Mouse (Mus musculus): ENCODE results near the gene Olfr809. TPM values are rescaled to one million over a fixed set of nuclear protein-coding genes. Genes with fewer than 3 reads are reported as not detected.

Olfr809 gene
- polyA plus RNA-seq (2014; fragmentation: Nextera tagmentation; extraction: Ambion mirVana), result not detected in 2 replicates

- H3K9me3 ChIP-seq (ENCODE audit: control insufficient read depth, low read depth, low read length), result no peaks in the 10 kb centered on the region
- no peak within 1 kb of the TSS for H3K27ac ChIP-seq (ENCODE audit: low read length)
- H3K27me3 ChIP-seq (ENCODE audit: control insufficient read depth, insufficient read depth, low read length), result no peaks in the 10 kb centered on the region
- H3K4me3 ChIP-seq (ENCODE audit: low read depth, low read length), result no peak within 1 kb of the TSS
- no peak for ATAC-seq (ENCODE audit: insufficient number of reproducible peaks, insufficient read depth, low FRiP score, low read depth)
- no peaks in the 10 kb centered on the region for H3K4me1 ChIP-seq (ENCODE audit: control insufficient read depth, insufficient read depth, low read length)
- H3K4me2 ChIP-seq (replicated peaks; ENCODE audit: low read depth, low read length), result no peak within 1 kb of the TSS
- no peak within 1 kb of the TSS for H3K9ac ChIP-seq (replicated peaks; ENCODE audit: low read depth, low read length)
- no peaks in the 10 kb centered on the region for H3K36me3 ChIP-seq (ENCODE audit: control insufficient read depth, insufficient read depth, low read length)
These were observed at the start of gene Olfr809 for GRCm38 (mm10) chr10:129774338-129774737. Olfr809 (plus strand) TSS chr10:129774638.

GRCm38 (mm10) chr10:129729275-129729674 lies 45.2 kb upstream of the Olfr809 start, which contains the start of gene Olfr805:
Olfr805 (minus strand) TSS chr10:129729375.
- Histone ChIP-seq H3K4me3 (ENCODE audit: low read depth, low read length) (no peak within 1 kb of the TSS), H3K36me3 (ENCODE audit: control insufficient read depth, insufficient read depth, low read length) (no peaks in the 10 kb centered on the region), H3K9ac (replicated peaks; ENCODE audit: low read depth, low read length) (no peak within 1 kb of the TSS), H3K9me3 (ENCODE audit: control insufficient read depth, low read depth, low read length) (no peaks in the 10 kb centered on the region), H3K27ac (ENCODE audit: low read length) (no peak within 1 kb of the TSS), H3K27me3 (ENCODE audit: control insufficient read depth, insufficient read depth, low read length) (no peaks in the 10 kb centered on the region), H3K4me2 (replicated peaks; ENCODE audit: low read depth, low read length) (no peak within 1 kb of the TSS), H3K4me1 (ENCODE audit: control insufficient read depth, insufficient read depth, low read length) (no peaks in the 10 kb centered on the region)
- 90% methylated on average over 2 of the region's 2 CpGs for WGBS
- no peak for ATAC-seq (ENCODE audit: insufficient number of reproducible peaks, insufficient read depth, low FRiP score, low read depth)

- Histone ChIP-seq H3K4me1 (ENCODE audit: control insufficient read depth, insufficient read depth, low read length) (no peaks in the 10 kb centered on the region), H3K9me3 (ENCODE audit: control insufficient read depth, low read depth, low read length) (no peaks in the 10 kb centered on the region), H3K9ac (replicated peaks; ENCODE audit: low read depth, low read length) (no peak within 1 kb of the TSS), H3K27ac (ENCODE audit: low read length) (no peak within 1 kb of the TSS), H3K4me2 (replicated peaks; ENCODE audit: low read depth, low read length) (no peak within 1 kb of the TSS), H3K4me3 (ENCODE audit: low read depth, low read length) (no peak within 1 kb of the TSS), H3K27me3 (ENCODE audit: control insufficient read depth, insufficient read depth, low read length) (no peaks in the 10 kb centered on the region), H3K36me3 (ENCODE audit: control insufficient read depth, insufficient read depth, low read length) (no peaks in the 10 kb centered on the region)
- ATAC-seq (ENCODE audit: insufficient number of reproducible peaks, insufficient read depth, low FRiP score, low read depth), result no peak
These were observed 32.6 kb upstream of the Olfr809 start, which contains the start of gene Olfr806 for GRCm38 (mm10) chr10:129741821-129742220. Olfr806 (minus strand) TSS chr10:129741921.

GRCm38 (mm10) chr10:129757693-129758092 lies 16.7 kb upstream of the Olfr809 start, which contains the start of gene Olfr807:
Olfr807 (minus strand) TSS chr10:129757793.
- H3K9me3 ChIP-seq (ENCODE audit: control insufficient read depth, low read depth, low read length), result no peaks in the 10 kb centered on the region
- H3K4me2 ChIP-seq (replicated peaks; ENCODE audit: low read depth, low read length), result no peak within 1 kb of the TSS
- no peak within 1 kb of the TSS for H3K27ac ChIP-seq (ENCODE audit: low read length)
- no peak for ATAC-seq (ENCODE audit: insufficient number of reproducible peaks, insufficient read depth, low FRiP score, low read depth)
- WGBS, result 87% methylated on average over 1 of the region's 1 CpGs
- H3K9ac ChIP-seq (replicated peaks; ENCODE audit: low read depth, low read length), result no peak within 1 kb of the TSS
- no peaks in the 10 kb centered on the region for H3K27me3 ChIP-seq (ENCODE audit: control insufficient read depth, insufficient read depth, low read length)
- no peaks in the 10 kb centered on the region for H3K4me1 ChIP-seq (ENCODE audit: control insufficient read depth, insufficient read depth, low read length)
- no peak within 1 kb of the TSS for H3K4me3 ChIP-seq (ENCODE audit: low read depth, low read length)
- H3K36me3 ChIP-seq (ENCODE audit: control insufficient read depth, insufficient read depth, low read length), result no peaks in the 10 kb centered on the region

GRCm38 (mm10) chr10:129765182-129765581 lies 9.3 kb upstream of the Olfr809 start, which contains the start of gene Olfr808:
Olfr808 (plus strand) TSS chr10:129765482.
- no peak within 1 kb of the TSS for H3K4me2 ChIP-seq (replicated peaks; ENCODE audit: low read depth, low read length)
- H3K9me3 ChIP-seq (ENCODE audit: control insufficient read depth, low read depth, low read length), result no peaks in the 10 kb centered on the region
- no peaks in the 10 kb centered on the region for H3K4me1 ChIP-seq (ENCODE audit: control insufficient read depth, insufficient read depth, low read length)
- no peak within 1 kb of the TSS for H3K27ac ChIP-seq (ENCODE audit: low read length)
- 87% methylated on average over 1 of the region's 1 CpGs for WGBS
- ATAC-seq (ENCODE audit: insufficient number of reproducible peaks, insufficient read depth, low FRiP score, low read depth), result no peak
- H3K36me3 ChIP-seq (ENCODE audit: control insufficient read depth, insufficient read depth, low read length), result no peaks in the 10 kb centered on the region
- H3K27me3 ChIP-seq (ENCODE audit: control insufficient read depth, insufficient read depth, low read length), result no peaks in the 10 kb centered on the region
- H3K9ac ChIP-seq (replicated peaks; ENCODE audit: low read depth, low read length), result no peak within 1 kb of the TSS
- no peak within 1 kb of the TSS for H3K4me3 ChIP-seq (ENCODE audit: low read depth, low read length)

GRCm38 (mm10) chr10:129778123-129778522 lies 3.7 kb downstream of the Olfr809 start:
- H3K27ac ChIP-seq (ENCODE audit: low read length), result no peak overlapping the region
- H3K36me3 ChIP-seq (ENCODE audit: control insufficient read depth, insufficient read depth, low read length), result no peaks in the 10 kb centered on the region
- no peak for ATAC-seq (ENCODE audit: insufficient number of reproducible peaks, insufficient read depth, low FRiP score, low read depth)

GRCm38 (mm10) chr10:129794817-129795216 lies 20.4 kb downstream of the Olfr809 start, which contains the start of gene Olfr810:
Olfr810 (minus strand) TSS chr10:129794917.
- no peak within 1 kb of the TSS for H3K4me3 ChIP-seq (ENCODE audit: low read depth, low read length)
- no peak within 1 kb of the TSS for H3K4me2 ChIP-seq (replicated peaks; ENCODE audit: low read depth, low read length)
- no peak for ATAC-seq (ENCODE audit: insufficient number of reproducible peaks, insufficient read depth, low FRiP score, low read depth)
- H3K27me3 ChIP-seq (ENCODE audit: control insufficient read depth, insufficient read depth, low read length), result no peaks in the 10 kb centered on the region
- H3K9ac ChIP-seq (replicated peaks; ENCODE audit: low read depth, low read length), result no peak within 1 kb of the TSS
- H3K9me3 ChIP-seq (ENCODE audit: control insufficient read depth, low read depth, low read length), result no peaks in the 10 kb centered on the region
- H3K4me1 ChIP-seq (ENCODE audit: control insufficient read depth, insufficient read depth, low read length), result no peaks in the 10 kb centered on the region
- H3K27ac ChIP-seq (ENCODE audit: low read length), result no peak within 1 kb of the TSS
- H3K36me3 ChIP-seq (ENCODE audit: control insufficient read depth, insufficient read depth, low read length), result no peaks in the 10 kb centered on the region

More at GRCm38 (mm10) chr10:129778123-129778522, 3.7 kb downstream of the Olfr809 start:
- Histone ChIP-seq H3K9ac (replicated peaks; ENCODE audit: low read depth, low read length) (no peak overlapping the region), H3K27me3 (ENCODE audit: control insufficient read depth, insufficient read depth, low read length) (no peaks in the 10 kb centered on the region), H3K9me3 (ENCODE audit: control insufficient read depth, low read depth, low read length) (no peaks in the 10 kb centered on the region), H3K4me2 (replicated peaks; ENCODE audit: low read depth, low read length) (no peak overlapping the region), H3K4me1 (ENCODE audit: control insufficient read depth, insufficient read depth, low read length) (no peaks in the 10 kb centered on the region), H3K4me3 (ENCODE audit: low read depth, low read length) (no peak overlapping the region)

- no peaks in the 10 kb centered on the region for H3K4me1 ChIP-seq (ENCODE audit: control insufficient read depth, insufficient read depth, low read length)
- no peaks in the 10 kb centered on the region for H3K27me3 ChIP-seq (ENCODE audit: control insufficient read depth, insufficient read depth, low read length)
- H3K9me3 ChIP-seq (ENCODE audit: control insufficient read depth, low read depth, low read length), result no peaks in the 10 kb centered on the region
- H3K9ac ChIP-seq (replicated peaks; ENCODE audit: low read depth, low read length), result no peak within 1 kb of the TSS
- no peak within 1 kb of the TSS for H3K4me2 ChIP-seq (replicated peaks; ENCODE audit: low read depth, low read length)
- ATAC-seq (ENCODE audit: insufficient number of reproducible peaks, insufficient read depth, low FRiP score, low read depth), result no peak
- H3K27ac ChIP-seq (ENCODE audit: low read length), result no peak within 1 kb of the TSS
- no peaks in the 10 kb centered on the region for H3K36me3 ChIP-seq (ENCODE audit: control insufficient read depth, insufficient read depth, low read length)
- WGBS, result 82% methylated on average over 4 of the region's 4 CpGs
- H3K4me3 ChIP-seq (ENCODE audit: low read depth, low read length), result no peak within 1 kb of the TSS
These were observed 29.9 kb downstream of the Olfr809 start, which contains the start of gene Olfr811 for GRCm38 (mm10) chr10:129804296-129804695. Olfr811 (minus strand) TSS chr10:129804396.

All from stomach, embryonic 14.5 days (tissue).